Mouse (Mus musculus) gastrocnemius, postnatal 14 days (tissue): ENCODE measurements at regions not wholly inside any gene's neighbourhood (a gene's known extent, or its start where the extent isn't known, plus 50 kb on each side); places are given as distances from the start of the nearest gene placed in this dataset.

Experiments
- DNase-seq: peaks from one replicate; pipeline ENCODE4 v3.0.0; 2021; ENCODE audit warnings: mixed read lengths
- intact Hi-C: fragments of 180-260 bp; cut with DNase I; formaldehyde crosslinking; loops from one replicate; pipeline ENCODE4 v1.15.1; 2025; ENCODE audit warnings: low total_unique reads

DNA sequence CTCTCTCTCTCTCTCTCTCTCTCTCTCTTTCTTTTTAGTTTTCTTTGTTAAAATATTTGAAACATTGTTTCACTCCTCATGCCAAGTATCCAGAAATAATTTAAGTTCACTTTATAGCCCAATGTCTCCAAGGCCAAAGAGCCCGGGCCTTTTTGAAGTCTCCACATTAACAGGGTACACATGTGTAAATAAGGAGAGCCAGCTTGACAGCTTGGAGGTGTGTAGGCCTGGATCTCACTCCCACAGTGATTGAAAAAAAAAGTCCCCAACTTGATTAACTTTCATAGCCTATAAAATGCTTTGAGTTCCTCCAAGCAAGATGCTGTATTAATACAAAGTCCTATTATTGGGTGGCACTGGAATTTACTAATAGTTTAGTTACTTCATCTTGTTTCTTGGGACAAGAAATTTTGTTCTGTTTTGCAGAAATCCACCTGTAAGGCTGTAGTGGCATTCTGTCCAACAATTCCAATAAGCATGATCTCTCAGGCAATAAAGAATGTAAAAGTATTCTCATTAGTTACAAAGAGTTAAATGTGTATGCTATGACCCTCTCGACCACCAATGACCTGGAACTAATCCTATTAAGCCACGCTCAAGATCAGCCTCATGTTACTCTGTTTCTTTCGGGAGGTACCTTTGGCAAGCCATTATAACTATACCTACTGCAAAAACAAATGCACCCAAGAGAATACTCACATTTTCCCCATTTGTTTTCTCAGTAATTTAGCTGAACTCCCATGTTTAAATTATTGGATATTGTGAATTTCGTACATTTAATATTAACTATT, 215.9 kb upstream of the Acvr2a start:
- DNase-seq: no peak
- intact Hi-C loops: no loop called here

DNA sequence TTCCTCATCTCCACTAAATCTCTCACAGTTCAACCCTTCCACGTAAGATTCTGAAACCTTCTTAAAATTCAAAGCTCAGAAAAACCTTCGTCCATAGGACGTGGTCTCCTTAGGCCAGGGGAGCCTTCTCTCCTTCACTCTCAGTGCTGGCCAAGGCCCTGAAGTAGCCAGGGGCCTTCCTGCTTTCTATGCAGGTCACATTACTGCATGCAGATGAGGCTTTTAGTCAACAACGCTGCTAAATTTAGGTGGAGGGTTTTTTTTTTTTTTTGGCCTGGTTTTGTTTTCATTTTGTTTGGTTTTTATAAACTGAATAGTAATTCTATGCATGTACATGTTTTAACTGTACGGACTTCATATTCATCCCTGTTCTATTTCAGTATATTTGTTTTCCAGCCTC, 214.5 kb upstream of the Acvr2a start:
- intact Hi-C loops: no loop called here
- DNase-seq: no peak

DNA sequence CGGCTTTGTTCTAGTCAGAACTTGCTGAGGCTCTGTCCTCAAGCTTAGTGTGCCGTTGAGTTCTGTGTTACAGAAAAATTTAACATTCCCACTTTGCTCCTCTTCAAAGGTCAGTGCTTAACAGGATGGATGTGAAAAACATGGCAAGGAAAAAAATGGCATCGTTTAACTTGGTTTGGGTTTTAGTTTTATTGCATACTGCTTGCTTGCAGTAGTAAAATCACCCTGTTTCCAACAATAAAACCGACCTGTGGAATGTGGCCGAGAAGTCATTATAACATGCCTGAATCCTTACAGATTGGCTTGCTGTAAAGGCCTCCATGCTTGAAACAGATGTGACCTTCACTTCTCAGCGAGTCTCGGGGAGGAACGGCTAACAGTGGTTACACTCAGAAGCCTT, 212.1 kb upstream of the Acvr2a start:
- DNase-seq: no peak

DNA sequence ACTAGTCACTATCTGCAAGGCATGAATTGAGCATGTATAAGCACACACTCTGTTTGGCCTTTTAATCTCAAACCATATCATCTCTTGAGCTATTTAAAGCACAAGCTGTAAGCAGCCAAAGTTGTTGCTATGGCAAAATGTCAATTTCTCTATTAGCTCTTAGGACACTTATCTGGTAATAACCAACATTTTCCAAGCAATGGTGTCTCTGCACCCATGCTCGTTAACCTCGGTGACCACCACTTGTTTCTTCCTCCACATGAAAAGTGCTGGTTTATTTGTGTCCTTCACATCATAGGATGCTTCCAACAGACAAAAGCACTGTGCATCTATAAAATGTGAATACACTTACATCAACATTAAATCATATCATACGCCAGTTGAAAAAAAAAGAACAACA, 204.4 kb upstream of the Acvr2a start:
- intact Hi-C loops: no loop called here

More for the DNA sequence above, 212.1 kb upstream of the Acvr2a start:
- intact Hi-C loops: no loop called here

DNA sequence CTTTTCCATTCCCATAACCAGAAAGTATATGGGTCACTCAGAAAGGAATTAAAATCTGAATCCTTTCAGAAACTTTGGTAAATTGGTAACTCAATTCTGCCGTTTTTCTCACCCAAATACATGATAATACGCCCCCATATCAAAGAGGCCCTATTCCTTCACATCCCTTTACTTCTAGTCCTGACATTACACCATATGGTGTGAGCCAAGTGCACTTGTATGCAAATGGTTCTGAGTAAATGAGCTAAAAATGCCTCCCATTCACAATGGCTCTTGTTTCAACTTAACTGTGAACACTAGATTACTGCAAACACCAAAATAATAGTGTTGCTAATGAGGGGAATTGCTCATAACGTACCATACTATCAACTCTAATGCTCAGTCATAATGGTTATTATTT, 201.7 kb upstream of the Acvr2a start:
- DNase-seq: no peak

More for the DNA sequence above, 204.4 kb upstream of the Acvr2a start:
- DNase-seq: no peak

DNA sequence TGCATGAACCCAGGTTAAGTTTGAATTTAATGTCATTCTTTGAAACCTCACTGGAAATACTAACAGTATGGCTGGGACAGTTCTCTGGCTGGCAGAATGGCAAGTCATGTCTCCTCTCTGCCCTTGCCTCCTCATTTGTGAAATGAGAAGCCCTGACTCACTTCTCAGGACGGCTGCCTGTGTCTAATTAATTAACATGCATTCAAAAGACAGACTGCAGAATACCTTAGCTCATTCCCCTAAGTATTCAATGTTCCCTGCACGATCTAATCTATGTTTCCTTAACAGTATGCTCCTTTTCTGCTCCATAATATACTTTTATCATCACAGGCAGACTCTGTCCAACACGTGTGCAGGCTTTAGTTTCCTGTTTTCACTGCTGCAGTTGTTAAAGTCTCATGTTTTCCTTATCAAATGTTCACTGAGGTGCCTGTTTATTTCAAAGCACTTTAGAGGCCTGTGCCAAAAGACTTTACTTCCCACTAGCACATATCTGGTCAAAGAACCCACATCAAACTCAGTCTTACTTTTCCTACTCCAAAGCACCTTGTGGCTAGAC, 196.7 kb upstream of the Acvr2a start:
- no peak for DNase-seq

More for the DNA sequence above, 201.7 kb upstream of the Acvr2a start:
- intact Hi-C loops: no loop called here

DNA sequence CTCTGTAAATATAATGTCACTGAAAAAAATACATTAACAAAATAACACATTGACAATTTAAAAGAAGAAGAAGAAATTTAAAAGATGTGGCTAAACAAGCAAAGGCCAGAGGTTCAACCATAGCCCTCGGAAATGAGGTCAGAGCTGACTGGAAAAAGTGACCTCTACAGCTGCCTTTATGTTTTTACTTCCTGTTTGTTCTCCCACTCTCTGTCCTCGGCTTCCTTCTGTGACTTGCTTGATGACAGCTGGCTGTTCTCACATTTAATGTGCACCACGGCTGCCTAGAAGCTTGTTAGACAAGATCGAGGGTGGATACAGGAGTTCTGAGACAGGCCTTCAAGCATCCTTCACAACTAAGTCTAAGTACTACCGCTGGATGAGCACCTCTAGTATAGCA, 194.9 kb upstream of the Acvr2a start:
- intact Hi-C loops: no loop called here

More for the DNA sequence above, 196.7 kb upstream of the Acvr2a start:
- intact Hi-C loops: no loop called here

DNA sequence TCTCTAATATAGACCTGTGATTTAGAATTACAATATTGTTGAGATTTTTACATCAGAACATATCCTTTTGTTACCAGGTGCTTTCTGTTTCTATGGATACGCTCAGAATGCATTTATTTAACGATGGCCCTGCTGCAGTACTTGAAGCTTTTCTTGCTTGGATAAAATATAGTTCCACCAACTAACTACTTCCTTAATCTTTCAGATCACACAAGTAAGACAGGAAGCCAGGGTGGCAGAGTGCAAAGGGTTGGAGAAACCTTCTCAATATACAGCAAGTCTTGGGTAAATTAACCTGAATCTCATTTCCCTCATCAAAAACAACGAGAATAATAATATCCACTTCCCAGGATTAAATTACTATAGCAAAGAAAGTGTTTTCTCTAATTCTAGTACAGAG, 193.1 kb upstream of the Acvr2a start:
- DNase-seq: no peak
- intact Hi-C loops: no loop called here

More for the DNA sequence above, 194.9 kb upstream of the Acvr2a start:
- DNase-seq: no peak

DNA sequence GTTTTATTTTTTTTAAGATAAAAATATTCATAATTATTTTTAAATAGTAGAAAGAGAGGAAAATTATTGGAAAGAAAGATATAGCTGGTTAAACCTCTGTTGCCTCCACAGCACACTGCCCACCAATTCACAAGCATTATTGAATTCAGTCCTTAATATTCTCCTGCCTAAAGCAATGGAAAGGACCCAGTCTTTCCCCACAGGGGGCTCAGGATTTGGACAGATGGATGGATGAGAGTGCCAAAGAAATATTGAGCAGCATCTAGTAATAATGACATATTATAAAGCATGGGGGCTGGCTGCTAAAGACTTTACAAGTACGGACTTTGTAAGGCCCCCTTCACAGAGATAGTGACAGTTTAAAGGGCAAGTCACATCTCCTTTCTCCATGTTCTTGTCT, 191.6 kb upstream of the Acvr2a start:
- intact Hi-C loops: no loop called here
- DNase-seq: no peak

DNA sequence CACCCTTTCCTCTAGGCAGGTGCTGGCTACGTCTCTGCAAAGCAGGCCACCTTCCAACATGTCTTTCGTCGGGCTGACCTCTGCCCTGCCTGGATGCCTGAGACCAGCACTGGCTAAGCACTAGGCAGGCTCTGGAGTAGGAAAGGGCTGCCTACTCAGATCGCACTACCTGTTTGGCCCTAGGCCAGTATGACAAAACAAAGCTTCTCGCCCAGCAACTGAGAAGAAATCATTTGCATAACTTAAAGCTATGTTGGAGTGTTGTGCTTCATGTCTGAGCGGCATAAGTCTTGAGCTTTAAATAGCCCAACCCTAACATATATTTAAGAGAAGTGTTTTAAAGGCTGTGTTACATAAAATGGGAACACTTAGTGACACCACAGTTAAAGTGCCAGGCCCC, 189.9 kb upstream of the Acvr2a start:
- DNase-seq: no peak
- intact Hi-C loops: no loop called here

DNA sequence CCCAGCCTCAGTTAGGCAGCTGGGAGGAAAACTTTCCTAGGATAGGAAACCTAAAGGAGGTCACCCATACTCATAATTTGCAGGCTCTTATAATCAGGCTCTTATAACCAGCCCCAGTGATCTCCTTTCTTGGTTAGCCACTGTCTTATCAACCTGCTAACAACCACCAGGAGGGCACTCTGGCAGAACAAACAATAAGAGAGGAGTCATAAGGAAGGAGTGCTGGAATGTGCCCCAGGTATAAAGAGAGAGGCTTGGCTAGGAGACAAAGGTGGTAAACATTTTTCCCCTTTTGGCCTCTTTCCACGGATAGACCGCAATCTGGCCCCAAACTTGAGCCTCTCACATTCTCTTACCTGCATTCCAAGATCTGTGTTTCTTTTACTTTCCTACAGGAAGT, 189.4 kb upstream of the Acvr2a start:
- DNase-seq: no peak
- intact Hi-C loops: no loop called here

DNA sequence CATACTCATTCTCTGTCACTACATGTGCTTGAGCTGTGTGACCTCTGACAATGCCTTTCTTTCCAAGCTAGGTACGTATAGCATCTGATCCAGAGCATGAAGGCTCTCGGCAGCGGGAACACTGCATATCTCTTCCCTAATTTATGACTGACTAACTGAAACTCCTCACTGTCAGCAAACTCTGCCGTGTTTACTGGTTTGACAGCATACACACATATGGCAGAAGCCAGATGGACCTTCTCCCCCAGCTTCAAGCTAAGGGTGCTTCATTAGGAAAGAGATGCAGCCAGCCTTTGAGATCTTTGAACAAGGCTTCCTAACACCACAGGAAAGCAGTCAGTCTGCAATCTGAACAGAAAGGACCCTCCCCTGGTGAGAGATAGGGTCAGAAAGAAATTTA, 186.9 kb upstream of the Acvr2a start:
- intact Hi-C loops: no loop called here
- DNase-seq: no peak

DNA sequence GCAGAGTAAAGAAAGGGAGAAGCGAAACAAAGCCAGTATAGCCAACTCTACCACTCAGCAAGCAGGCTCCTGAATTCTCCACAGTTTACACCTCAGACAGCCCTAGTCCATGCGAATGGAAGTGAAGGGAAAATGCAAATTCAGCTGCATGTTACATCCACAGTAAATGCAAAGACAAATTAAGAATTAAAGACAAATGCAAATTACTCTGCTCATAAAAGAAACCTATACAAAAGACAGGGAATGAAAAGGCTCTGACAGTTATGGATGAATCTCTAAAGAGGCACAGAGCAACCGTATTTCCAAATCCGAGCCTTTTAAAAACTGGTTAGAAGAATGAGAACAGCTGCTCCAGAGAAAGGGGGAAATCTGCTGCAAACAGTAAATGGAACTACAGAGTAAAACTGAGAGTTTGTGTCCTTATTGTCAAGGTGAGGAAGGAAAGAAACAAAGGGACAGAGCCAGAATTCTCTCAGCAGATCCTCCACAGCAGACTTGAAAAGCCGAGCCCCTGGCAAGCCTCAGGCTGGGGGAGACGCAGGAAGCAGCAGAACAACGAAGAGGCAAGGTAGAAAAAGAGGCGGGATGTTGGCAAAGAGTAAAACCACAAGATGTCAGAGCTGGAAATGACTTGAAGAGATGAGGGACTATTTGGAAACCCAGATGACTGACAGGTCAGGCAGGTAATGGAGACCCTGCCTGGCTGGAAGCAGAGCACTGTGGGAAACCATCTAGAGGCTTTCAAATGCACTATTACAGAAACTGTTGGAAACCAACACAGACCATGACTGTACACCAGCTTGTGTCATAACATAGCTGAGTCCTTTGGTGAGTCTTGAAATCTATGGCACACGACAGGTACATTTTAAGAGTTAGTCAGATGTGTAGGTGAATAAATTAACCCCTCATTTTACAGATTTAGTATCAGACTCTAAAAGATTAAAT, 184.5 kb upstream of the Acvr2a start:
- intact Hi-C loops: no loop called here
- no peak for DNase-seq

DNA sequence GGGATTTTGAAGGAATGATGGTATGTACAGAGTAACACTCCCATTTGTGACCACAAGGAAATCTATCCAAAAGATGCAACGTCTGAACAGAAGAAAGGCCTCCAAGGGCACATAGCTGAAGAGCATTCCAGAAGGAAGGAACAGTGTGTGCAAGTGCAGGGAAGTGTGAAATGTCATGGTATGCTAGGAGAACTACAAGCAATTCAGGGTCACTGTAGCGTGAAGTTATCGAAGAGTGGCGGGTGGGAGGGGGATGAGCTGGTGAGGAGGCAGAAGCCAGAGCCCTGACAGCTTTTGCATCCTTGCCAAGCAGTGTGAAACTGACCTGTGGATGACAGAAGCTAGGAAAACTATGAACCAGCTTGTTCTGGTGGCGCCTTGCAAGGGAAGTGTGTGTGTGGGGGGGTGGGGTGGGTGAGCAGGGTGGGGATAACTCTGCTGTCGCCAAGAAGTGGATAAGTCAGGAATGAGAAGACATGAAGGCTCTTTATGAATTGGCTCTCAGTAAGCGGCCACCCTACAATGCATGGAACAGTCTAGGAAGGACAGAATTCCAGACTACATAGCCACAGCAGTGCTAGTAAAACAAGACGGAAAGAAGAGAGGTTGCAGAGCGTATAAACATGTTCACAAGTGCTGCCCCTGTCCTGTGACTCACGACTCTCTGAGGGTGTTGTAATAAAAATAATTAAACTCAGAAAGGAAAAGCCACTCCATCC, 179.3 kb upstream of the Acvr2a start:
- intact Hi-C loops: no loop called here
- DNase-seq: no peak

DNA sequence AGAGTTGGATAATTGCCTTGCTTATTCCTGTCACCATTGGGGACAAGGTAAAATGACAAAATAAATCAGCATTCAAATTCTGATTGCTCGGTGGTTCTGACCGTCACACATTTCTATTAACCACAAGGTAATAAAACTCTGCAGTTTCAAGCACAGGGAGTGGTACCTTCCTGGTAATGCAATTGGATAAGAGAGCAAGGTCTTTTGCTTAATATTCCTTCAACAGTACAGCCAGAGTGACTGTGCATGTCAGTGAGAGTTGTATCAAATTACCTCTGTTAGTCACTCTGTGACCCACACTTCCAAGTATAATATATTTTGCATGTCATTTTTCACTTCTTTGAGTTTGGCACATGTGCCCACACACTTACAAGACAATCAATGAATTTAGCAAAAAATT, 177.8 kb upstream of the Acvr2a start:
- no peak for DNase-seq
- intact Hi-C loops: no loop called here

DNA sequence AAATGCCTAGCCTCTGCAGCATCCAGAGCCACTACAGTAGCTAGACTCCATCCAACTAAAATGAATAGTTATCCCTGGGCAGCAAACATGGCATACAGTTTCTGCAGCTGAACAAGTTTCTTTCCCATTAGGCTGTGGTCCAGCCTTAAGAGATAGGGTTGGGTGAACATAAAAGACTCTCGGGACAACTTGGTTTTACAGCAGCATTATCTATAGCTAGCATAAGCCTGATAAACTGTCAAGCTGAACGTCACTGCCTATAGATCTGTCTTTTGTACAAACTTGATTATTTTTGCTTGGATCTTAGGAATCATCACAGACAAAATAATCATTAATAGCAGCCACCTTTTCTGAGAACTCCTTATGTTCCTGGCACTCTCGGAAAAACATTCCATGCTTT, 169.8 kb upstream of the Acvr2a start:
- DNase-seq: no peak
- intact Hi-C loops: no loop called here

DNA sequence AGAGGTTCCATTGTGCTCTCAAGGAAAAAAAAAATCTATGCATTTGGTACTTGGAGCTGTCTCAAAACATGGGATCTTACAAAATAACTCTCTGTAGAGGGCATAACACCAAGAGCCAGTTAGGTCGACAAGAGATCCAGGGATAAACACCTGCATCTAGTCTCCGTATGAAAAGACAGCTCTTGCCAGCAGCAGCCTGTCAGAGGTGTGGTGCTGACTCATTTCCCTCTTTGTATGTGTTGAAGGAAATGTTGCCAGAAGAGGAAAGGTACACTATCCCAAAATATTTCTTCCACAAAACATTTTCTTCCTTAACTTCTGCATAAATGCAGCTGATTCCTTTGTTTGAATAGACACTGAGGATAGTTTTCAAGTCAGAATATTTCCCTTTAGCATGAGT, 163.6 kb upstream of the Acvr2a start:
- DNase-seq: no peak
- intact Hi-C loops: no loop called here

DNA sequence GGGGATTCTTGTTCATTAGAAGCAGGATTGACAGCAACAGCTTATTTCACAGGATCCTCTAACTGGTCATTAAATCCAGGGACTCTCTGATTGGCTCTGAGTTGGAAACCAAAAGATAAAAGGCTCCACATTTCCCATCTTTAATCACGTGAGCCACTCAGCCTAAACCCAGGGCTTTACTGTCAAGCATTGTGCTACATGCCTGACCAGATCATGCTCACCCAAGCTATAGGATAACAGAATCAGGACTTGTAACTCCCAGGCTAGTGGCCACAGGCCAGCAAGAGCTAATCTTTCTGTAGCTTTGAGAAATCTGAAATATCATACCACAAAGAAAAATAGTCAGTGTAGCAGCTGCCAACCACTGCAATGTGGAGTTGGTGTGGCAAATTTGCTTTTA, 152.7 kb upstream of the Acvr2a start:
- no peak for DNase-seq
- intact Hi-C loops: no loop called here

DNA sequence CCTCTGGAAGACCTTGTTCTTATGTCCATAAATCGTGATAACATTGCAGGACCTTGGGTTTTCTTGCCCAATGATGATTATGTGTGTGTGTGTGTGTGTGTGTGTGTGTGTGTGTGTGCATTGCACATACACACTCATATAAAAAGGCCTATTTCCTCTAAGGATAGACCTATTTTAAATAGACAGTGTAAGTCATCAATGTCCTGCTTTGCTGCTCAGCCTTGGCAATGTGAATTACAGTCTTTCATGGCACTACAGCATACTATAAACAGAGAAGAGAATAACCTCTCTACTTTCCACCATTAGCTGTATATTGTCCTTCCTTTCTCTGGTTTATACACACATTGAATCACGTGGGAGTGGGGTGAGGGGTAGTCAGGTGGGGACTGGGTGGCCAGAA, 148.8 kb upstream of the Acvr2a start:
- intact Hi-C loops: no loop called here
- no peak for DNase-seq

DNA sequence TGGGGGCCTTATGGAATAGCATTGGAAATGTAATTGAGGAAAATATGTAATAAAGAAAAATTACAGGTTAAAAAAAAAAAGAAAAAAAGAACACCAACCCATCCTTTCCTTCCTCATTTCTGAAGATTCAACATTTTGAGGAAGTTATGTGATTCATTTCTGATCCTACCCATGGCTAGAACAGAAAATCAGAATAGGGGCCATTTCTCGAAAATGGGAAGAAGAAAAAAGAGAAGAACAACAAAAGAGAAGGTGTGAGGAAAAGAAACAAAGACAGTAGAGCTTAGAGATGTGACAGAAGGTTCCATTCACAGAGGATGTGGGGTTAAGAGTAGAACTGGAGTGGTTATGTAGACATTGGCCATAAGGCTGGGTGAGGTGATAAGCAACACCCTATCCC, 124.8 kb upstream of the Acvr2a start:
- no peak for DNase-seq
- intact Hi-C loops: no loop called here
